Mouse (Mus musculus): ENCODE data around the gene Rhbdf1. TPM values are rescaled to one million over a fixed set of nuclear protein-coding genes. Genes with fewer than 3 reads are reported as not detected.
"Not testable (repeated sequence)": the region's sequence is repeated elsewhere in the genome, so short reads cannot be mapped to it uniquely, and the experiment has no call there.

Rhbdf1 gene
- total RNA-seq, 2 experiments from 2014 or later, result 30.5 to 31.1 TPM

DNA sequence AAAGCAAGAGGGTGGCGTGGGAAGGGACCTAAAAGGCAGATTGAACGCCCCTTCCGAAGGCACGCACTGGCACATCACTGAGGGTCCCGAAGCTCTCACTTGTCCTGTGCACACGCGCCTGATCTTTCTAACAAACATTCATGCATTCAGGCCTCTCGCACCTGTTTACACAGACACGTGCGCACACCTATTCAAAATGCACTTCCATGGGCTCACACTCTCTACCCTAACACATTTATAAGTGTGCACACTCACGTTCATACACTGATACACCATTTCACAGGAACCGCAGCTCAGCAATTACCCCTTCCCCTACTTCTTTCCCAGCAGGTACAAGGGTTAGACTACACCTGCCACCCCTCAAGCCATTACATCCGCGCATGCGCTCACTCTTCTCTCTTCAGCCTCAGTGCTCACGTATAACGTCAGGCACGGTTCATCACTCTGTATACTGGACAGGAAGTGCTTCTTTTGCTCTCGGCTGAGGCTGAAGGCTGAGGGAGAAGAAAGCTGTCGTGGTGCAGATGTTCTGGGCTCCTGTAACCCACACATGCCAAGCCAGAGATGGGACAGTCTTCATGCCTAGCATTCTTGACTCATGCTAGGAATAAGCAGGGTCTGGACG is 582 bp upstream of the Rhbdf1 start:
- intact Hi-C loops (cut with DNase I), result no loop called here
- peak in 1 of 2 experiments; percentile 48 for DNase-seq

GRCm38 (mm10) chr11:32221225-32221950 is 712 bp downstream of the Rhbdf1 start:
- peak; percentile 82 to 84 for DNase-seq
- intact Hi-C loops (cut with DNase I), result no loop called here

- intact Hi-C loops (cut with DNase I), result no loop called here
- no peak for DNase-seq
Observed at GRCm38 (mm10) chr11:32220607-32221224, 1.4 kb downstream of the Rhbdf1 start.

GRCm38 (mm10) chr11:32219287-32219686 is 2.8 kb downstream of the Rhbdf1 start:
- intact Hi-C loops (cut with DNase I), result no loop called here
- no peak for DNase-seq

DNA sequence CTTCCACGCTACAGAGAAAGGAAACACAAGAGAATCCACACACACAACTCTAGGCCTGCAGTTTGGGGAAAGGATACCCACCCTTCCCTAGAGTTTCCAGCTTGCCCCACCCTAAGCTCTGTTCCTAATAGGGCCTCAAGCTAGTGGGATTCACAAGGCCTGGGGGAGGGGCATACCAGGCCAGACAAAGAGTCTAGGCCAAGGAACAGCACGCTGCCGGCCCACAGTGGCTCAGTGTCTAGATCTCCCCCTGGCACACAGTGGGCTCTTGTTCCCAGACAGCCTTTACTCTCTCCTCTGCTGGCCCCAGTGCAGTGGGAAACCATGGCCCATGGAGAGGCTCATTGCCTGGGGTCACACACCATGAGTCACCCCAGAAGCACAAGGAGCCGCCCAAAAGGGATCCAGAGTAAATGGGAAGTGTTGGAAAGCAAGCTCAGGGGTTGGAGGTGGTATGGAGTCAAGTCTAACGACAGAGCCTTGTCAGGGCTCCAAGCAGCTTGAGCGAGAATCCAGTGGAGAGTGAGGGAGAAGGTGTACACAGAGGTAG is 3.5 kb downstream of the Rhbdf1 start:
- intact Hi-C loops (cut with DNase I), result no loop called here
- no peak for DNase-seq

- intact Hi-C loops (cut with DNase I), result loop anchor here (1.0 kb wide), 1 partner anchor 21 kb away; no protein-coding TSS in a partner anchor
Observed at GRCm38 (mm10) chr11:32216851-32217250, 5.2 kb downstream of the Rhbdf1 start.

GRCm38 (mm10) chr11:32215372-32216162 is 6.5 kb downstream of the Rhbdf1 start:
- DNase-seq, result no peak
- intact Hi-C loops (cut with DNase I), result no loop called here

More at GRCm38 (mm10) chr11:32216851-32217250, 5.2 kb downstream of the Rhbdf1 start:
- DNase-seq, result peak; percentile 65 to 83

GRCm38 (mm10) chr11:32210623-32211022 is 11.5 kb downstream of the Rhbdf1 start:
- no peak for DNase-seq
- intact Hi-C loops (cut with DNase I), result no loop called here

DNA sequence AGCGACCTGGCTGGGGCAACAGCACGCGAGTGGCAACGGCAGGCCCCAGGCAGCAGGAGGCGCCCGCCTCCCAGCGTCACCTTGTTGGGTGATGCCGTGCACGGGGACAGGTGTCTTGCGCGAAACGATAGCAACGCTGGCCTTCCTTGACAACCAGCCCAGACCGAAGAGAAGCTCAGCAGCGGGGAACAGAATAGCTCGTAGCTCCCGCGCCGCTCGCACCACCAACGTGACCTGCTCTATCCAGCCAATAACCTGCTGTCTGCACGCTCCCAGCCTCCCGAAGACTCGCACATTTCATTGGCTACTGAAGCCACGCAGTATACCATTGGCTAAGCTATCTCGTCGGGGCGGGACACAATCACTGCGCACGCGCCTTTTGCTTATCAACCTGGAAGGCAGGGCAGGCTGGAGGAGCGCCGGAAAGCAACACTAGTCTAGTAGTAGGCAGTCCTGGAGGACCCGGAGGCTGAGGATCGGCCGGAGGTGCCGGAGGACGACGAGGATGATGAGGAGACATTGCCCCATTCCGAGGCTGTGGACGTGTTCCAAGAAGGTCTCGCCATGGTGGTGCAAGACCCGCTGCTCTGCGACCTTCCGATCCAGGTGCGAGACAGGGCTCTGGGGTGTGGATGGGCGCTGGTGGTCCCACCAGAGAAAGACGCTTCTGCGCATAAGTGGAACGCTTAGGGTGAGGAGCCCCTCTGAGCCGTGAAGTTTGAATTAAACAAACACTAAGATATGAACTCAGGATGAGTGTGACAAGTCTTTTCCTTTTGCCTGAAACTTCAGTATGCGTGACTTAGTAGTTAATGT is 16.8 kb downstream of the Rhbdf1 start, which contains the start of gene Snrnp25:
TSS of gene Snrnp25 (plus strand) at position 358 of the 816 bp plus-strand sequence.
- intact Hi-C loops (cut with DNase I), result loop anchor here (5.0 kb wide), 1 partner anchor 37 kb away; no protein-coding TSS in a partner anchor
- DNase-seq, result peak; percentile 98

GRCm38 (mm10) chr11:32201922-32202685 is 20.0 kb downstream of the Rhbdf1 start:
- DNase-seq, result no peak
- intact Hi-C loops (cut with DNase I), result no loop called here

- DNase-seq; intact Hi-C loops (cut with DNase I): not testable (repeated sequence)
Observed at GRCm38 (mm10) chr11:32200992-32201391, 21.1 kb downstream of the Rhbdf1 start.

GRCm38 (mm10) chr11:32200075-32200601 is 22.0 kb downstream of the Rhbdf1 start, which contains the start of gene Il9r:
Il9r (minus strand) TSS chr11:32200279.
- intact Hi-C loops (cut with DNase I), result no loop called here
- DNase-seq, result no peak

DNA sequence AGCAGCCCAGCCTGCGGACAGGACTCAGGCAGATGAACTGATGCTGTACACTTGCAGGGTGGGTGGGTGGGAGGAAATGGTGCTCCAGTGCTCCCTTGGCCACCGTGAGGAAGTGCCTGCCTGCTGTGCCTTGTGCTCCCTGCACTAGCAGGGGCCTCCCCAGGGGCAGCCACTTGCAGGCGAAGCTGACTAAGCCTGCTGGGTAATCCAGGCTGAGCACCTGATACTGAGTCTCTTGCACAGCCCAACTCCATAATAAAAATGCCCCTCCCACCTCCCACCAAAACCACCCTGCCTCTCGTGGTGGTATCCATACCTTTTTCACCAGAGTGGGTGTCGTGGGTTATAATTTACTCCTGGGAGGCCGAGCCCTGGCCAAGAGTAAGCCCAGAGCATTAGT is 22.9 kb downstream of the Rhbdf1 start:
- DNase-seq, result no peak
- intact Hi-C loops (cut with DNase I), result no loop called here

GRCm38 (mm10) chr11:32198256-32198955 is 23.7 kb downstream of the Rhbdf1 start:
- intact Hi-C loops (cut with DNase I), result no loop called here
- no peak for DNase-seq

- DNase-seq, result no peak
- intact Hi-C loops (cut with DNase I), result no loop called here
Observed at GRCm38 (mm10) chr11:32197766-32198165, 24.3 kb downstream of the Rhbdf1 start.

DNA sequence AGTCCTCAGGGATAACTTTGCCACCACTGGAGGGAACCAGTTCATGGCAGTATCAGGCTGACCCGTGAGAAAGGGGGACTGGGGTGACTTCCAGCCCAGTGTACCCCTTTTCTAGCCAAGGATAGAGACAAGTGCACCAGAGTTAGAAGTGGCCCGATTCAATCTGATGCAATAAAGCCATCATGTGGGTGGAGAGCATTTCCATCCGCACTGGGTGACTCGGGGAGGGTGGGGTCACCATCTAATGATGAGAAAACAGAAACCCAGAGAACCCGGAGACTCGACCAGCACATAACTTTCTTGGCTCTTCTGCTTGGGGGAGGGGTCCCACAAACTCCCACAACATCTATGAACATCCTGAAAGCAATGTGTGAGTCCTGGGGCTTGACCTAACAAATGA is 25.4 kb downstream of the Rhbdf1 start:
- intact Hi-C loops (cut with DNase I), result no loop called here

GRCm38 (mm10) chr11:32195867-32196540 is 26.1 kb downstream of the Rhbdf1 start:
- intact Hi-C loops (cut with DNase I), result no loop called here
- no peak for DNase-seq

More for the DNA sequence above, 25.4 kb downstream of the Rhbdf1 start:
- DNase-seq, result no peak
